Mouse (Mus musculus) neural tube, embryonic 14.5 days (tissue): ENCODE measurements at regions not wholly inside any gene's neighbourhood (a gene's known extent, or its start where the extent isn't known, plus 50 kb on each side); places are given as distances from the start of the nearest gene placed in this dataset.
A peak's percentile ranks its signal among the peaks of the same experiment; 100 is the strongest.
"Not testable (repeated sequence)": the region's sequence is repeated elsewhere in the genome, so short reads cannot be mapped to it uniquely, and the experiment has no call there.

Experiments
- ATAC-seq: fragments of 200-750 bp; cut with Nextera tagmentation; 2 replicates; pipeline ENCODE4 v1.8.0; 2017; ENCODE audit warnings: low read depth, mild to moderate bottlenecking, moderate TSS enrichment, moderate library complexity
- H3K27ac ChIP-seq: fragments of 300-500 bp; sonication (generic); 2 replicates; pipeline ENCODE4 v1.5.1; 2014; ENCODE audit warnings: low read depth, mild to moderate bottlenecking, control low read depth, low read length, moderate library complexity, mixed read lengths
- H3K27me3 ChIP-seq: fragments of 300-500 bp; sonication (generic); 2 replicates; pipeline ENCODE4 v1.6.1; 2014; ENCODE audit warnings: low read length; ENCODE audit not compliant: control insufficient read depth, insufficient read depth
- H3K36me3 ChIP-seq: fragments of 300-500 bp; sonication (generic); 2 replicates; pipeline ENCODE4 v1.6.1; 2014; ENCODE audit warnings: low read length, mixed read lengths; ENCODE audit not compliant: control insufficient read depth, insufficient read depth
- H3K4me1 ChIP-seq: fragments of 300-500 bp; sonication (generic); 2 replicates; pipeline ENCODE4 v1.6.1; 2014; ENCODE audit warnings: low read length; ENCODE audit not compliant: control insufficient read depth, insufficient read depth
- H3K4me2 ChIP-seq: fragments of 300-500 bp; sonication (generic); 2 replicates; pipeline ENCODE4 v1.6.1; 2014; ENCODE audit warnings: mild to moderate bottlenecking, low read depth, low read length, control low read depth
- H3K4me3 ChIP-seq: fragments of 300-500 bp; sonication (generic); 2 replicates; pipeline ENCODE4 v1.5.1; 2014; ENCODE audit warnings: low read depth, low read length, control low read depth, mixed read lengths
- H3K9ac ChIP-seq: fragments of 300-500 bp; sonication (generic); replicated peaks from 2 replicates; pipeline ENCODE4 v1.6.1; 2014; ENCODE audit warnings: low read depth, mild to moderate bottlenecking, control low read depth, low read length, mixed read lengths
- H3K9me3 ChIP-seq: fragments of 300-500 bp; sonication (generic); 2 replicates; pipeline ENCODE4 v1.6.1; 2016; ENCODE audit warnings: low read length; ENCODE audit not compliant: control insufficient read depth
- WGBS: fragments of 180-500 bp; shearing (Covaris S2); extraction: QIAGEN DNeasy Blood & Tissue Kit; methylation state at CpG from one replicate; pipeline ENCODE4 v1.1.7; 2014; 5-methylcytosine and 5-hydroxymethylcytosine counted together

DNA sequence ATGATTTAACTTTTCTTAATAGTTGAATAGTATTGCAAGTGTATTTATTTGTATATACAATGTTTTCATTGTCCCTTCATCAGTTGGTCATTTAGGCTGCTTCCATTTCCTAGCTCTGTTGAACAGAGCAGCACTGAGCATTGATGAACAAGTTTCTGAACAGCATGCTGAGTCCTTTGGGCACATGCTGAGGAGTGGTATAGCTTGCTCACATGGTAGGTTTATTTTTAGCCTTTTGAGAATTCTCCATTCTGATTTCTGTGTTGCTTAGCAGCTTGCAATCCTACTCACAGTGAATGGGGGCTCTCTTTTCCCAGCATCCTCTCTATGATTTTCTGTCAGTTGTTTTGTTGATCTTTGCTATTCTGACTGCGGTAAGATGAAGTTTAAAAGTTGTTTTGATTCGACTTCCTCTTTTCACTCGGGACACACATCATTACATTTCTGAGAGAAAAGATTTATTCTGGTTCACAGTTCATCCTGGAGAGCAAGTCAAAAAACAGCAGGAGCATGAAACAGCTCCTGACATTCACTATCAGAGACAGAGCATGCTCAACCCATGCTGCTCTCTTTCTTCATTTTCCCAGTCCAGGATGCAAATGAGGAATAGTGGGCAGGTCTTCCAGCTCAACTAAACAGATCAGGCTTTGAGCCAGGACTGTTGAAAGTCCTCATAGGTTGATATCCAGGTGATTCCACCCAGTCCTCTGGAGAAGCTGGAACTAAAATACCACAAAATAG lies 413.1 kb downstream of the Gm37988 start:
- Histone ChIP-seq H3K4me3 (no peak overlapping the region), H3K4me2 (no peak overlapping the region), H3K4me1 (no peaks in the 10 kb centered on the region), H3K9ac (no peak overlapping the region), H3K36me3 (no peaks in the 10 kb centered on the region), H3K27ac (no peak overlapping the region), H3K9me3 (no peaks in the 10 kb centered on the region), H3K27me3 (no peaks in the 10 kb centered on the region)
- 81% methylated on average over 3 of the region's 3 CpGs for WGBS
- ATAC-seq: no peak

DNA sequence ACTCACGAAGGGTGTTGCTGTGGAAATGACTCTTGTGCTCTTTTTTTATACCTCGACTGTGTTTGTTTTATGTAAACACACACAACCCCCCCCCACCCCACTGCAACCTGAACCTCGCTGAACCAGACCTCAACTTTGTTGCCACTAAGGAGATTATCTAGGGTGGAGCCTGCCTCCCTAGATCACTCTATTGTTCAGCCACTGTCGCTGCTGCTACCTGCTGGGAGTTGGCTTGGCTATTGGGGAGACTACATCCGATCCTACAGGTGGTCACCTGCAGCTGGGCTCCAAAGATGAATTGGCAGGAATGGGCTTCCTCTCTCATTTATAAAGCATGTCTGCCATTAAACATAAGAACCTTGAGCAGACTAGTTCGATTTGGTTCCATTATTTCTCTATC lies 420.2 kb downstream of the Gm37988 start:
- Histone ChIP-seq H3K36me3 (no peaks in the 10 kb centered on the region), H3K4me3 (no peak overlapping the region), H3K27ac (no peak overlapping the region), H3K9ac (no peak overlapping the region), H3K4me2 (no peak overlapping the region), H3K4me1 (peaks cover 2% of the 10 kb centered on the region; the same call in 1 of the 2 replicates), H3K27me3 (peaks cover 5% of the 10 kb centered on the region; the same call in 1 of the 2 replicates), H3K9me3 (no peaks in the 10 kb centered on the region)
- 40% methylated on average over 6 of the region's 6 CpGs for WGBS
- no peak for ATAC-seq

DNA sequence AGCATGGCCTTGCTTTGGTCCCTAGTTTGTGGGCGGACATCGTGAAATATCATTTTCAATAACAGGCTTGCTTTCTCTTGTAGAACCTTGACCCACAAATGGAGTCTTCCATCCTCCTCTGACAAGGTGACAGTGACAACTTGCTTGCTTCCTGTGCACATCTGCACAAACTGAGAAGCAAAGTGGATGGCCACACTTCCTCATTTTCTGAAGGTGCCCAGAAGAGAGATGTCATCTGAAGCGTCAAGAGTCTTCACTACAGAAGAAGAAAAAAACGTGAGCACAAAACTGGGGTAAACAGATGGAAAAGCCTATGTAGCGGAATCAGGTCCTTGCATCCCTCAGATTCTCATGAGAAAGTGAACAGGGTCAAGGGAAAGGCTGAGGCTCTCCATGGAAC lies 423.5 kb downstream of the Gm37988 start:
- peaks cover 4% of the 10 kb centered on the region; the same call in 1 of the 2 replicates for H3K4me1 ChIP-seq
- no peak overlapping the region for H3K27ac ChIP-seq
- no peaks in the 10 kb centered on the region for H3K9me3 ChIP-seq
- no peak overlapping the region for H3K9ac ChIP-seq
- H3K4me3 ChIP-seq: no peak overlapping the region
- no peak overlapping the region for H3K4me2 ChIP-seq
- peaks cover 5% of the 10 kb centered on the region; the same call in 1 of the 2 replicates for H3K27me3 ChIP-seq
- no peak for ATAC-seq
- no peaks in the 10 kb centered on the region for H3K36me3 ChIP-seq
- WGBS: 90% methylated on average over 5 of the region's 5 CpGs

DNA sequence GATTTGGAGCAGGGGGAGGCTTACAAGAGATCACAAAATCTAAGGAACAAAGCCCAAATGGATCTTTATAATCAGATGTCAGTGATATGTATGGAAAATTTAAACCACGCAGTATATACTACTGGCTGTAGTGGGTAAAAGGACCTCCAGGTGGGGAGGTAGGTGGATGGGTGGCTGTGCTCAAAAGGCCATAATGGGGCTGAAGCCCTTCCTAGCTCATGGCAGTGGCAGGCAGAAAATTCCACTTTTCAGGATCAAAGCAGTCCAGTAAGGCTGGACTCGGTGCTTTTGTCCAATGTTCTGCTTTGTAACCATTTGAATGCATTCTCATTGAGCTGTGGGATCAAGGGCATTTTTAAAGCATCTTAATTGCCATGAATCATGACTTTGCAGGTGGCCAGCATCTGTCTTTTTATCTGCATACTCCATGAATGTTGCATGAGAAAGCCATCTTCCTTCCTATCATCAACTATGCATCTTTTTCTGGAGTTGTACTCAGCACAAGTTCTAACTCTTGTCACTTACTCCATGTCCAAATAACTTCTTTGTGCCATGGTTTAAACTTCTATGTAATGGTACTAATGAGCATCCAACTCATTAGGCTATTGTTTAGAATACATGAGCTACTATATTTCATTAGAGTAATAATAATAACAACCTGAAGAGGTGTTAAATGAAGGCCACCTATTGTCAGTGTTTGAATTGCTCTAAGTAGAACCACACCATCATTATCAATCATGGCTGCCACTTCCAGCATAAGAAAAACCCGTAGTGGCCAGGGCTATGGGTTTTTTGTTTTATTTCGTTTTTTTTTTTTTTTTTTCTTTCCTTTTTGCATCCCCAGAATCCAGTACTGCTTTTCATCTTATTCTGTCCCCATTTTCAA lies 424.5 kb downstream of the Gm37988 start:
- Histone ChIP-seq H3K4me2 (no peak overlapping the region), H3K27ac (no peak overlapping the region), H3K9me3 (no peaks in the 10 kb centered on the region), H3K36me3 (no peaks in the 10 kb centered on the region), H3K27me3 (peaks cover 5% of the 10 kb centered on the region; the same call in 1 of the 2 replicates), H3K4me3 (no peak overlapping the region), H3K4me1 (peaks cover 4% of the 10 kb centered on the region; the same call in 1 of the 2 replicates), H3K9ac (no peak overlapping the region)
- 14% methylated on average over 4 of the region's 4 CpGs for WGBS
- peak; percentile 36 for ATAC-seq

DNA sequence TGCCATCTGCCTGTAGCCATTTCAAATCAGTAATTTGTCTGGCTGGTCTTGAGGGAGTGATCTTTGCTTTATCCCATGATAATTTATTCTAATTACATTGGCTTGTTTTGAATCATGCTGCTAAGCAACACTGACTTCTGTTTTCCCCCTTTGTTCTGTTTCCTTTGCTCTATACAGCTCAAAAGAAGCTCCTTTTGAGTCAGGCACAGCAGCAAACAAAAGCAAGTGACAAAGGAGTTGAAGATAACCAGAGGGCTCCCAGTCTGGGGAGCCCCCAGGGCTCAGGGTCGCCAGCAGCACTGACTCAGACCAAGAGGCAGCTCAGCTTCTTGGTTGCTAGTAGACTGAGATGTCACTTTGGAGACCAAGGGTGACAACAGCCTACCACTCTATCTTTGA lies 425.2 kb downstream of the Gm37988 start:
- peaks cover 5% of the 10 kb centered on the region; the same call in 1 of the 2 replicates for H3K27me3 ChIP-seq
- no peak overlapping the region for H3K4me2 ChIP-seq
- H3K27ac ChIP-seq: peak overlapping the region; percentile 78
- 0% methylated on average over 1 of the region's 1 CpGs for WGBS
- no peak overlapping the region for H3K4me3 ChIP-seq
- H3K4me1 ChIP-seq: peaks cover 4% of the 10 kb centered on the region; the same call in 1 of the 2 replicates
- peak; percentile 96 for ATAC-seq
- no peaks in the 10 kb centered on the region for H3K9me3 ChIP-seq
- H3K9ac ChIP-seq: no peak overlapping the region
- no peaks in the 10 kb centered on the region for H3K36me3 ChIP-seq

DNA sequence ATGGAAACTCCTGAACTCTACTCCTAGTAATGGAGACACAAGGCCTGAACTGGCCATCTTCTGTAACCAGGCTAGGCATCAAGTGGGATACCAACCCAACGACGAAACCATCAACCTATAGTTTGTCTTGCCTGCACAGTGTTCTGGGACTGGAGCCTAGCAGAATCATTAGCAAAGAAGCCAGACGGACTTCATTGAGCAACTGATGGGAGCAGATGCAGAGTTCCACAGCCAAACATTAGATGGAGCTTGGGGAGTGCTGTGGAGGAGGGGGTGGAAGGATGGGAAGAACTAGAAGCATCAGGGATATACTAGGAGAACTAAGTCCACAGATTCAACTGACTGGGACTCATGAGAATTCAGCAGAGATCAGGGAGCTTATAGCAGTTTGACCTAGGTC lies 435.5 kb downstream of the Gm37988 start:
- H3K4me1 ChIP-seq: no peaks in the 10 kb centered on the region
- no peaks in the 10 kb centered on the region for H3K36me3 ChIP-seq
- no peak for ATAC-seq
- H3K4me2 ChIP-seq: no peak overlapping the region
- 94% methylated on average over 3 of the region's 3 CpGs for WGBS
- no peak overlapping the region for H3K9ac ChIP-seq
- H3K4me3 ChIP-seq: no peak overlapping the region
- no peaks in the 10 kb centered on the region for H3K9me3 ChIP-seq
- no peak overlapping the region for H3K27ac ChIP-seq
- H3K27me3 ChIP-seq: no peaks in the 10 kb centered on the region

DNA sequence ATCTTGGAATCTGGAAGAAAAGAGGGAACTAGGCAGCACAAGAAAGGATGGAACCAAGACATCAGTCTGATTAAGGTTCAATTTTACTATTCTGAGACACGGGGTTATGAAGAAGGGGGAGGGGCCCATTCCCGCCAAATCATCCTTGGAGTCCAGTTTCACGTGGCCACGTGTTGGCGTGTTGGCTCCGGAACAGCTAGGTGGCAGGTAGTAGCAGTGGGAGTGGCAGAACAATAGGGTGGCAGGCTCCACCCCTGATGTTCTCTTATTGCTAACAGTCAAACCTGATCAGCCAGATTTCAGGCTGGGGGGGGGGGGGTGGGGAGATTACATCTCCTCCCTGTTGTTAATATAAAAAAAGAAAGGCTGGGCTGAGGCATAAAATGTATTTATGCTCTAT lies 453.2 kb downstream of the Gm37988 start:
- 71% methylated on average over 6 of the region's 6 CpGs for WGBS
- not testable (repeated sequence) for H3K27me3 ChIP-seq, H3K4me2 ChIP-seq, H3K9me3 ChIP-seq, H3K36me3 ChIP-seq, H3K27ac ChIP-seq, ATAC-seq, H3K4me1 ChIP-seq, H3K9ac ChIP-seq, H3K4me3 ChIP-seq

DNA sequence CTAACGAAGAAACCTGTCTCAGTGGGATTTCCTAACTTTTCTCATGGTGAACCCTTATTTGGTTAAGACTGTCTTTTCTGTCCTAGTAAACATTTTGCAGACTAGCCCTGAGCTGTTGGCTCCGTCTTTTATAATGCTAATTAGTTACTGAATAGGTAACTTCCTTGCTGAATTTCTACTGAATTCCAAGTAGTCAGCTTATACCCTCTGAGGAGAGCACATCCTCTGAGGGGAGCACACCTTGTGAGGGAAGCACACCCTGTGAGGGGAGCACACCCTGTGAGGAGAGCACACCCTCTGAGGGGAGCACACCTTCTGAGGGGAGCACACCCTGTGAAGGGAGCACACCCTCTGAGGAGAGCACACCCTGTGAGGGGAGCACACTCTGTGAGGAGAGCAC lies 453.6 kb downstream of the Gm37988 start:
- not testable (repeated sequence) for H3K4me3 ChIP-seq, H3K27me3 ChIP-seq, H3K4me2 ChIP-seq, H3K27ac ChIP-seq, H3K36me3 ChIP-seq, ATAC-seq, H3K9me3 ChIP-seq, H3K4me1 ChIP-seq, H3K9ac ChIP-seq
- 57% methylated on average over 2 of the region's 2 CpGs for WGBS

DNA sequence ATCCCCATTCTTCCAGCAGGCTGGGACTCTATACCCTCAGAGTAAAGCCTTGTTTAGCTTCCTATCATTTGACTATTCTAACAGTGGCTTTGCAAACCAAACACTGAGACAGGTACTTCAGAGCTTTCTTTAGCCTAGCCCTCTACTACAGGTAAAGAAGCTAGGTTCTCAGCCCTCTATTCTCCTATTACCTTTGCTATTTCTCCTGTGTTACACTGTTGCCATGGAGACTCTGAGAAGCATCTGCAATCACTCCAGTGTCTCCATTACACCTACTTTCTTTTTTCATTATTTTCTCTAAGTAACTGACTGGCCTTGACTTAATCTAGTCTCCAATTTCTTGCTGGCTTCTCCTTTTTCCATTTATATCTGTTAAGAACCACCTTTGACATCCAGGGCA lies 466.2 kb downstream of the Gm37988 start:
- no peak overlapping the region for H3K9ac ChIP-seq
- no peaks in the 10 kb centered on the region for H3K9me3 ChIP-seq
- H3K27me3 ChIP-seq: no peaks in the 10 kb centered on the region
- no peak overlapping the region for H3K4me2 ChIP-seq
- H3K4me3 ChIP-seq: no peak overlapping the region
- H3K36me3 ChIP-seq: no peaks in the 10 kb centered on the region
- ATAC-seq: no peak
- no peaks in the 10 kb centered on the region for H3K4me1 ChIP-seq
- H3K27ac ChIP-seq: no peak overlapping the region
